Mouse (Mus musculus): ENCODE data around the gene Mospd1.

DNA sequence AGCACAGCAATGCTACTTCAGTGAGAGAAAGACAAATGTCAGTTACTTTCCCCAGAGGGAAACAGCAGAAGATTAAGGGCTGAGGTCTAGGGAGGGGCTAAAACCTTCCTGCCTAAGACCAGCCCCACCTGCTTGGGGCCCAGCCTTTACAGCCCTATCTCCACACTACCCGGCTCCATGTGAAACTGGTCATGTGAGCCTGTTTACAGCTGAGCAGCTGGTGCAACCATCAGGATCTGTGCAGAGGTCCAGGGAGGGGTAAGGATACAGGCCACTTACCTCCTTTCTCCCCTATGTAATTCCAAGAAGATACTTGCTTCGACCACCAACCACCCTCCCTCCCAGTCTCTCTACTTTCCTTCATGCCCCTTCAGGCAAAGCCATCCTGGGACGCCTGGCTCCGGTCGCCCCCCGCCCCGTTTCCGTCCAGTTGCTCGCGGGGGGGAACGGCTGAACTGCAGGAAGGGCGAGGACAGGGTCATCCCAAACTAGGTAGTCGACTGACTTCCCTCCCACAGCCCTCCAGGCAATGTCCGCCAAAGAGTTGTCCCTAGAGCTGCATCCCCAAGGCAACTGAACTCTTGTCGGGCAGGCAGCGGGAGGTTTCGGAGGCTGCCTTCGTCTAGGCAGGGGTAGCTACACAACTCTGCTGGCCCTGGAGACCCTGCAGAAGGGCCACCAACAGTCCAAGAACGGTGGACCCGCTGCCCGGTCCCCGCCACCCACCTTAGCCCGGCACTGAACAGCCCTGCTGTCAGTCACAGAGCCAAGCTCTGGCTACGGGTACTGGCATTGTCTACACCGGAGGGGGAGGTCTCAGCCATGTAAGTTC, 552 bp downstream of the Mospd1 start:
- no peak for TF ChIP-seq POLR2A (IDR thresholded peaks at IDR 0.05; ENCODE audit: low read depth, low read length)
- no peak for TF ChIP-seq CTCF (IDR thresholded peaks at IDR 0.05; ENCODE audit: extremely low read depth, insufficient read length, insufficient replicate concordance, low read depth, low read length)
